Mouse (Mus musculus): ENCODE data around the gene Srrm4. TPM values are rescaled to one million over a fixed set of nuclear protein-coding genes. Genes with fewer than 3 reads are reported as not detected.

Srrm4 gene
- polyA plus RNA-seq, 1 experiment from 2014 or later: 22.4 TPM

GRCm38 (mm10) chr5:116447821-116448350 is 143.7 kb downstream of the Srrm4 start:
- ATAC-seq (ENCODE audit: low FRiP score): no peak
- Histone ChIP-seq H3K9ac (no peak overlapping the region), H3K4me3 (replicated peaks) (no peak overlapping the region), H3K36me3 (replicated peaks) (peaks cover 40% of the 10 kb centered on the region), H3K9me3 (no peaks in the 10 kb centered on the region), H3K27ac (no peak overlapping the region), H3K4me1 (peaks cover 24% of the 10 kb centered on the region), H3K27me3 (peaks cover 60% of the 10 kb centered on the region), H3K4me2 (no peak overlapping the region)
- WGBS: 36% methylated on average over 11 of the region's 11 CpGs

- H3K4me3 ChIP-seq (replicated peaks): no peak overlapping the region
- H3K36me3 ChIP-seq (replicated peaks): peaks cover 34% of the 10 kb centered on the region
- peaks cover 57% of the 10 kb centered on the region for H3K27me3 ChIP-seq
These were observed 145.1 kb downstream of the Srrm4 start for GRCm38 (mm10) chr5:116446552-116446951.

GRCm38 (mm10) chr5:116445634-116446367 is 145.8 kb downstream of the Srrm4 start:
- WGBS: 62% methylated on average over 10 of the region's 10 CpGs
- Histone ChIP-seq H3K9ac (no peak overlapping the region), H3K27me3 (peaks cover 54% of the 10 kb centered on the region), H3K4me2 (no peak overlapping the region), H3K4me3 (replicated peaks) (no peak overlapping the region), H3K9me3 (no peaks in the 10 kb centered on the region), H3K36me3 (replicated peaks) (peaks cover 33% of the 10 kb centered on the region), H3K4me1 (peaks cover 24% of the 10 kb centered on the region), H3K27ac (no peak overlapping the region)
- no peak for ATAC-seq (ENCODE audit: low FRiP score)

More at GRCm38 (mm10) chr5:116446552-116446951, 145.1 kb downstream of the Srrm4 start:
- ATAC-seq (ENCODE audit: low FRiP score): no peak
- no peak overlapping the region for H3K9ac ChIP-seq
- H3K9me3 ChIP-seq: no peaks in the 10 kb centered on the region
- 50% methylated on average over 23 of the region's 23 CpGs for WGBS
- peaks cover 24% of the 10 kb centered on the region for H3K4me1 ChIP-seq
- no peak overlapping the region for H3K27ac ChIP-seq
- no peak overlapping the region for H3K4me2 ChIP-seq

GRCm38 (mm10) chr5:116444517-116444916 is 147.1 kb downstream of the Srrm4 start:
- ATAC-seq (ENCODE audit: low FRiP score): no peak
- H3K27ac ChIP-seq: no peak overlapping the region
- no peaks in the 10 kb centered on the region for H3K9me3 ChIP-seq
- peaks cover 33% of the 10 kb centered on the region for H3K36me3 ChIP-seq (replicated peaks)
- peaks cover 41% of the 10 kb centered on the region for H3K27me3 ChIP-seq
- H3K4me3 ChIP-seq (replicated peaks): no peak overlapping the region
- H3K4me1 ChIP-seq: peaks cover 20% of the 10 kb centered on the region
- H3K4me2 ChIP-seq: no peak overlapping the region
- H3K9ac ChIP-seq: no peak overlapping the region
- WGBS: 63% methylated on average over 27 of the region's 27 CpGs

GRCm38 (mm10) chr5:116443459-116443940 is 148.1 kb downstream of the Srrm4 start:
- Histone ChIP-seq H3K9me3 (no peaks in the 10 kb centered on the region), H3K4me2 (no peak overlapping the region), H3K4me1 (peaks cover 10% of the 10 kb centered on the region), H3K9ac (no peak overlapping the region), H3K36me3 (replicated peaks) (peaks cover 29% of the 10 kb centered on the region), H3K4me3 (replicated peaks) (no peak overlapping the region), H3K27me3 (peaks cover 34% of the 10 kb centered on the region), H3K27ac (no peak overlapping the region)
- WGBS: 86% methylated on average over 8 of the region's 8 CpGs
- no peak for ATAC-seq (ENCODE audit: low FRiP score)

- Histone ChIP-seq H3K27me3 (peaks cover 28% of the 10 kb centered on the region), H3K4me1 (peaks cover 13% of the 10 kb centered on the region), H3K9ac (no peak overlapping the region), H3K9me3 (no peaks in the 10 kb centered on the region), H3K27ac (no peak overlapping the region), H3K4me3 (replicated peaks) (no peak overlapping the region), H3K36me3 (replicated peaks) (peaks cover 29% of the 10 kb centered on the region), H3K4me2 (no peak overlapping the region)
- 77% methylated on average over 7 of the region's 7 CpGs for WGBS
- ATAC-seq (ENCODE audit: low FRiP score): no peak
These were observed 148.7 kb downstream of the Srrm4 start for GRCm38 (mm10) chr5:116442697-116443458.

GRCm38 (mm10) chr5:116440251-116440650 is 151.4 kb downstream of the Srrm4 start:
- Histone ChIP-seq H3K9me3 (no peaks in the 10 kb centered on the region), H3K4me3 (replicated peaks) (no peak overlapping the region), H3K27ac (no peak overlapping the region), H3K4me1 (peaks cover 8% of the 10 kb centered on the region), H3K4me2 (no peak overlapping the region), H3K27me3 (peaks cover 11% of the 10 kb centered on the region), H3K9ac (no peak overlapping the region), H3K36me3 (replicated peaks) (peaks cover 23% of the 10 kb centered on the region)
- 68% methylated on average over 4 of the region's 4 CpGs for WGBS
- ATAC-seq (ENCODE audit: low FRiP score): no peak

- peaks cover 10% of the 10 kb centered on the region; the same call in 1 of the 2 replicates for H3K36me3 ChIP-seq (replicated peaks)
- H3K27ac ChIP-seq: no peak overlapping the region
- no peak overlapping the region for H3K9ac ChIP-seq
- no peaks in the 10 kb centered on the region for H3K9me3 ChIP-seq
- H3K4me2 ChIP-seq: no peak overlapping the region
- H3K4me1 ChIP-seq: peaks cover 11% of the 10 kb centered on the region
- 30% methylated on average over 4 of the region's 4 CpGs for WGBS
- no peak overlapping the region for H3K4me3 ChIP-seq (replicated peaks)
- no peak for ATAC-seq (ENCODE audit: low FRiP score)
- peaks cover 4% of the 10 kb centered on the region; the same call in 1 of the 2 replicates for H3K27me3 ChIP-seq
These were observed 153.3 kb downstream of the Srrm4 start for GRCm38 (mm10) chr5:116438328-116438727.

- Histone ChIP-seq H3K27ac (no peak overlapping the region), H3K9ac (no peak overlapping the region), H3K4me1 (peaks cover 11% of the 10 kb centered on the region), H3K9me3 (no peaks in the 10 kb centered on the region), H3K4me3 (replicated peaks) (no peak overlapping the region), H3K27me3 (no peaks in the 10 kb centered on the region), H3K4me2 (no peak overlapping the region), H3K36me3 (replicated peaks) (no peaks in the 10 kb centered on the region)
- 0 out of 2 replicates have a peak, but pooled peaks have one; percentile 33 for ATAC-seq (ENCODE audit: low FRiP score)
These were observed 155.5 kb downstream of the Srrm4 start for GRCm38 (mm10) chr5:116436117-116436516.

GRCm38 (mm10) chr5:116434976-116435850 is 156.4 kb downstream of the Srrm4 start:
- Histone ChIP-seq H3K4me3 (replicated peaks) (no peak overlapping the region), H3K27ac (no peak overlapping the region), H3K9me3 (no peaks in the 10 kb centered on the region), H3K27me3 (no peaks in the 10 kb centered on the region), H3K9ac (no peak overlapping the region), H3K4me1 (peaks cover 11% of the 10 kb centered on the region), H3K36me3 (replicated peaks) (no peaks in the 10 kb centered on the region), H3K4me2 (no peak overlapping the region)
- WGBS: 65% methylated on average over 13 of the region's 13 CpGs
- ATAC-seq (ENCODE audit: low FRiP score): no peak

GRCm38 (mm10) chr5:116432871-116433270 is 158.7 kb downstream of the Srrm4 start:
- Histone ChIP-seq H3K27ac (no peak overlapping the region), H3K9ac (no peak overlapping the region), H3K36me3 (replicated peaks) (no peaks in the 10 kb centered on the region), H3K4me3 (replicated peaks) (no peak overlapping the region), H3K27me3 (no peaks in the 10 kb centered on the region), H3K4me2 (no peak overlapping the region), H3K4me1 (peaks cover 6% of the 10 kb centered on the region), H3K9me3 (no peaks in the 10 kb centered on the region)
- 65% methylated on average over 7 of the region's 7 CpGs for WGBS
- no peak for ATAC-seq (ENCODE audit: low FRiP score)

GRCm38 (mm10) chr5:116426701-116427100 is 164.9 kb downstream of the Srrm4 start:
- no peak for ATAC-seq (ENCODE audit: low FRiP score)
- H3K9me3 ChIP-seq: no peaks in the 10 kb centered on the region
- no peaks in the 10 kb centered on the region for H3K36me3 ChIP-seq (replicated peaks)
- H3K4me1 ChIP-seq: peaks cover 22% of the 10 kb centered on the region
- H3K9ac ChIP-seq: no peak overlapping the region
- H3K27ac ChIP-seq: no peak overlapping the region
- H3K27me3 ChIP-seq: peaks cover 17% of the 10 kb centered on the region
- no peak overlapping the region for H3K4me3 ChIP-seq (replicated peaks)
- WGBS: 87% methylated on average over 2 of the region's 2 CpGs
- no peak overlapping the region for H3K4me2 ChIP-seq
